Mouse (Mus musculus) mesoderm, embryonic 11.5 days (tissue): ENCODE measurements around the gene Apln.

ENCODE experiments used
- DNase-seq: peaks from one replicate; pipeline ENCODE4 v3.0.0-alpha.2; 2012; ENCODE audit warnings: low read depth, low spot score

Gene Apln

GRCm38 (mm10) chrX:48034144-48035113 is at the start of gene Apln:
Apln (minus strand) TSS chrX:48034853.
- peak; percentile 42 for DNase-seq

GRCm38 (mm10) chrX:48082364-48082763 is 47.7 kb upstream of the Apln start:
- no peak for DNase-seq

GRCm38 (mm10) chrX:48076806-48077425 is 42.3 kb upstream of the Apln start:
- DNase-seq = no peak

GRCm38 (mm10) chrX:48074691-48075090 is 40.0 kb upstream of the Apln start:
- no peak for DNase-seq

- DNase-seq = no peak
These were observed 37.7 kb upstream of the Apln start for GRCm38 (mm10) chrX:48072401-48072800.

GRCm38 (mm10) chrX:48071961-48072360 is 37.3 kb upstream of the Apln start:
- DNase-seq = no peak

GRCm38 (mm10) chrX:48066891-48067290 is 32.2 kb upstream of the Apln start:
- no peak for DNase-seq

DNA sequence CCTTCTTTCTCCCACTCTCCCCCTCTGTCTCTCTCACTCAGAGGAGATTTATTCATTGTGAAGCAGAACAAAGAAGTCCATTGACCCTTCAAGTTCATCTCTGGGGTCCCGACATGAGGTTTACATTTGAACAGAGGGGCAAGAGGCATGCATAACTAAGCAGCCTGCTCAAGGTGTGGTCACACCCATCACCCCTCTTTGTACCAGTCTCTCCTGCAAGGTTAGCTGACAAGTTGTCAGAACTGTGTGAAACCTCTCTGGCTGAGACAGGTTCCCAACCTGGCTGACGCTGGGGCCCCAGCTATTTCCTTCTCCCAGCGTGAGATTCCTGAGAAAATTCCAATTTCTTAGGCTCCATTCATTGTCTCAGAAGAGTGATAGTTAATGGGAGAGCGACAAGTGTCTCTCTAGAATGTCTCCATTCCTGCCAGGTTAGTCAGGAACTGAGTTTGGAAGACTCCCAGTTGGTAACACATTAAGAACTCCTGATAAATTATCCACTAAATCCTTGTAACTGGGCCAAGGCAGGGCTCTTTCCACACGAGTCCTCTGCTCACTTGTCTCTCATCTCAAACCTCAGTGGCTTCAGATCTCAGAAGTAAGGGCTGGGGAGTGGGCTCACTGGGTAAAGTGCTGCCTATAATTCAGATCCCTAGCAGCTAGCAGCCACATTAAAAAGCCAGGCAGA is 29.7 kb upstream of the Apln start:
- no peak for DNase-seq

DNA sequence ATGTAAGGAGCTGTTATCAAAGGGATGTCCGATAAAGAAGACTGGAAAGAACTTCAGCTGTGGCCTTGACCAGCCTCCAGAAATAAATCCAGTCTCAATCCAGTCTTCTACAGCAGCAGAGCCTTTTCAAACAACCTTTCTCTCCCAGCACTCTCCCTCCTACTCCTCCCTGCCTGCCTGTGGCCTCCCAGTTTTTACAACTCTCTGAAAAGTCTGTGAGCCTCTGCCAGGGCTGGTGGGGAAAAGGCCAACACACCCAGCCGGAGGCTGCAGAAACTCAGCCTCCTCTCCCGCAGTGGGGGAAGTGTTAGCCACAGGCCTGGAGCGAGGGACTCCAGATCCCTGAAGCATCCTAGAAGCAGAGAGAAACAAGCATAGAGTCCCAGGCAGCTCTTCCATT is 27.8 kb upstream of the Apln start:
- DNase-seq = no peak

DNA sequence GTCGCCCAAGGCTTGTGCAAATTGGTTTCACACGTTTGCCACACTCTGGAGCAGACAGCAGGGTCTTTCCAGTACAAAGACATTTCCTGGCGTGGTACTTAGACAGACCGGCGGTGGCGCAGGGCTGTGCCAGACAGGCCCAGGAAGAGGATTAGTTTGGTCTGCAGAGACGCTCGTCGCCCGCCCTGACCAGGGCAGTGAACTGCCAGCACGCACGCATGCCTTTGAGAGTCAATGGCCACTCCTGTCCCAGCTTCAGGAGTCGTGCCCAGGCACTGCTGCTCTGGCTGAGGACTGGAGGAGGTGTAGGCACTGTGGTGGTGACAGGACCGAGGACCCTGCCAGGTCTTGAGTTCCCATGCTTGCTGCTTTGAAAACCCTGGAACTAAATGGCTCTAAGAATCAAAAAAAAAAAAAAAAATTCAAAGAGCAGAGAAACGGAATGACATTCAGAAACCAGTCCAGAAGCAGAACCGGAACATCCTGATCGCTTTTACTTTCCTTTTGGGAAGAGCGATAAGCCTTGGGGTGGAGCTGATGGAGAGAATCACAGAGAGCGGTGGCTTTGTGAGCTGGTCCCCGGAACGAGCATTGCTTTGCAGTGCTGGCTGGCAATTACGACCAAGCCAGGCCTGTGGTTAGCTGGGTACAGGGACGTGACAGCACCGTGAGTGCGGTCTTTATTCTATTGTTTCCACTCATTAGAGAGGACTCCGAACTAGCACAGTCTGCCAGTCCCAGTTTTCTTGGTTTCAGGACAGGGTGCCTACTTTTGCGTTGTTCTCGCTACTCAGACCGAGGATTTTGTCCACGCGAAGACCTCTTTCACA is 19.7 kb upstream of the Apln start:
- DNase-seq = peak; percentile 54

- no peak for DNase-seq
These were observed 19.1 kb upstream of the Apln start for GRCm38 (mm10) chrX:48053743-48054142.

- DNase-seq = no peak
These were observed 11.7 kb upstream of the Apln start for GRCm38 (mm10) chrX:48046315-48046714.

DNA sequence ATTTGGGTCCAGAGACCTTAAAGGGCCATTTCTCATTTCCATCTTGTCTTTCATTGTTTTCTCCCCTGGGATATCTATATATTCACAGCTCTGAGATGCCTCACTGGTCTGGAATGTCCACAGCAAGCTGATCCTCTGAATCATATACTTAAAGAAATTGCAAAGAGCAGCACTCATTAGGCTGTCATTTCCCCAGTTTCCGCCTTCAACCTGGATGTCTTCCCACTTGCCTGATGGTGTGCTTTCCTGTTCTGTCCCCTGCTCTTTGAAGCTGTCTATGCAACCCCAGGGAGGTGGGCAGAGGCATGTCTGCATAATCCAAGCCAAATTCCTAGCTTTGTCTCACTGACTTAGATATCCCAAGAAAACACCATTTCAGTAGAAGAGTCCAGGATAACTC is 9.6 kb upstream of the Apln start:
- DNase-seq = no peak

DNA sequence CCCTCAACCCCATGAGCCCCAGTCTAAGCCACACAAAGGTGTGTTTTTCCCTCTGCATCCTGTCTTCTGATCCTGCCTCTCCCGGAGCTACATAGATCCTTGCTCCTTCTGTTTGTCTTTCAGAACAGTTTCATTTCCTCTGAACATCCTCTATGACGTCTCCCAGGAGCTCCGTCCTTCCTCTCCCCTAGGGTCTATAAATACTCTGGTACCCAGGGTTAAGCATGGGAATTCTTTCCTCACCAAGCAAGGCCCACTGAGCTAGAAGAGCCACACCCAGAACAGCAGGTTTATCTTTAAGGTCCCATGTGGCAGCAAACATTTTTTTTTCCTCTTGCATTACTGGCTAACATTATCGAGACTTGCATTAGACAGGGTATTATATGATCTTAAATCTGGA is 8.1 kb upstream of the Apln start:
- no peak for DNase-seq

DNA sequence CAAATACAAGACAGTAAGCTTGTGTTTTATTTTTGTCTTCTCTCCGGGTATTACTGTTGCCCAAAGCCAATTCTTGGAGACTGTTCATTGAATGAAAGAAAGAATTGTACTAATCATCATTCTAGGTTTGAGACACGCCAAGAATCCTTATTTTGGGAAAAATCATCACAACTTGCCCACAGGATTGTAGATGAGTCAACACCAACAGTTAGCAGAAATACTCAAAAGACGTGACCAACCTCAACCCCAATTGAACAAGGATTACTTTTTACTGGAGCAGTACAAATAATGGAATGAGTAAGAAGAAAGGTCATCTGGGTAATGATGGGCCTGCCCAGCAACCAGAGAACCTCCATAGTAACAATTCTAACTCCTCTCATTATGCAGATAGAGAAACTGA is 5.7 kb upstream of the Apln start:
- no peak for DNase-seq

DNA sequence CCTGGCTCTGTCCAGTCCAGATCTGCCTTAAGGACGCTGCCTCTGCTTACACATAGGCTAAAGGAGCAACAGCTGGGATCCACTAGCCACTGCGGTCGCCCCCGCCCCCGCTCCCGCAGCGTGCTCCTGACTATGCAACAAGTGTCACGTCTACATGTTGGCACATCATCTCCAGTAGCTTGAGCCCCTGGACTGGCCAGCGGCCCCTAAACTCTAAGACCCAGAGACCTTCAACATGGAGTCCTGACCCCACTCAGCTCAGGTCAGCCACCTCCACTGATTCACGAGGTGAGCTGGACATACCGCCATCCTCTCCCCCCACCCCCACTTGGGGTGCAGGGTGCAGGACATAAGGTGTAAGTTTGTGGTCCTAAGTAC is 898 bp downstream of the Apln start:
- no peak for DNase-seq

DNA sequence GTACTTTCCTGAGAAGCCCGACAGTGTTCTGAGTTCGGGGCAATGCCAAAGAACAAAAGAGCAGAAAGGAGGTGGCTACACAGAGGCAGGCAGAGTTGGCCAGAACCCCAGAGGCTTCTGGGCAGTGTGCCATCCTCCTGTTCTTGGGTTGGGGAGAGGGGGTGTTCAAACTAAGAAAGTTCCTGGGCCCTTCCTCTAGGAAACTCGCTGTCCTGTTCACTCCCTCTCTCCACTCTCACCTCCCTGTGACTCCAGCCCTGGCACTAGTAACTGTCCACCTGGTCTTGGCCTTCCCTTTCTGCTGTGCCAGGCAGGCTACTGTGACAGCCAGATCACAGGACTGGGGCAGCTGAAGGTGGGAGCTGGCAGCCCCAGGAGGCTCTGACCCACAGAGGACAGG is 1.6 kb downstream of the Apln start:
- DNase-seq = no peak

DNA sequence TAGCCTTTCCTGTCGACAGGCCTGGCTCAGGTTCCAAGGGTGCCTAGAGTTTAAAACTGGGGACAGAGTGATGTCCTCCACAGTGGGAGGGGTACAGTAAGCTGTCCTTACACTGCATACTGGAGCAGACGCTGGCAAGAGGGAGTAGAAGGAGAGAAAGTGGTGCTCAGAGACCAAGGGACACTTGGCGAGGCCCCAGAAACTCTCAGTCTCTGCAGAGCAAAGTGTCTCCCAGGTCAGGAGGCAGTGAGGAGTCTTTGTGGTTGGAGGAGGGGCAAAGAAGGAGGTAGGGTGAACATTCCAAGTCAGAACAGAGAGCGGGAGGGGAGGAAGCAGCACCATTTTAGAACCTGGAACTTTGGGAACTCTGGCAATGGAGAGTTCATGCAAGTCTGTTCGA is 2.8 kb downstream of the Apln start:
- DNase-seq = no peak

GRCm38 (mm10) chrX:48030593-48030992 is 4.1 kb downstream of the Apln start:
- no peak for DNase-seq

DNA sequence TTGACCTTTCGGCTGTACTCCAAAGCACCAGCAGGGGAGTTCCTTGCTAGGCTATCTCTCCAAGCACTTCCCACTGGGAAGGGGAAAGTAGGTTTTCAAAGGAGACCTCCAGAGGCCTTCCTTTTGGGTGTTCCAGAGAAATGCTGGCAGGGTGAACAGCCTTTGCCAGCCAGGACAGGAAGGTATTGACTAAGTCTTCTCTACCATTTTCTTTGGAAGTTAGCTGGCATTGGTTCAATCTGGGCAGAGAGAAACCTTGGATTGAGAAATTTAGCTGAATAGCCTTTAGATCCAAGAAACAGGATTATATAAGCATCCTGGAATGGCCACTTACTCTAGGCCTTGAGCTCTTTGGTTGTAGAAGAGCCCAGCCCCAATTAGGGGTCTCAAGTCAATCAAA is 11.8 kb downstream of the Apln start:
- no peak for DNase-seq

DNA sequence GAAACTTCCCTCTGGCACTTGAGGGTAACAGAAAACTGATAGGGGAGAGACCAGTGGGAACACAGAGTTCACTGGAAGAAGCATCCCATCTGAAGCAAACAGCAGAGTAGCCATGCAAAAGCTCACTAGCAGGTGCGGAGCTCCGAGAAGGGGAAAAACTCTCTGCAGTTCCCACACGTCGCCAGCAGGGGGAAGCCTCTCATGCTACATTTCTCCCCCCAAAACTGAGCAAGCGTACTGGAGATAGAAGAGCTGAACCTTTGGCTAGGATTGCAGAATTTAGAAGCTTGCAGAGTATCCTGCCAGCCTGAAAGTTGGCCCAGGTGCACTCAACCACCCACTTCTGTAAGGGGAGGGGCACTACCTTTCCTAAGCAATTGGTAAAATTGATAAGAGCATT is 14.7 kb downstream of the Apln start:
- DNase-seq = peak; percentile 68

DNA sequence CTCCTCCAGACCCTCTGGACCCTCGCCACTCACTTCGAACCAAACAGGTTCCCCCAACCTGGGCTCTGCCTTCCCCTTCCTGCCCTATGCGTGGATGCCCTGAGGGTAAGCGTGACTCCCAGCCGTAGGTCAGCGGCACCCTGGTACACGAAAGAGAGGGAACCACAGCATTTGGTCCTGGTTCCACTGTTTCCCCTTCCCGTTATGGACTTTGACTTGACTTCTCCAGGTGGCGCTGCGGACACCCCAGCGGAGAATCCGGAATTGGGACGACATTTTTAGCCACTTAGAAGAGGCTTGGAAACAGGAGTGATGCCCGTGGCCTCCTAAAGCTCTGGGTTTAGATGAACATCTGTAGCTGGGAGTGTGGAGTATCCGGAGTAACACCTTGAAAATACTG is 15.3 kb downstream of the Apln start:
- DNase-seq = no peak
